Comparison of ENCODE assay signal across 15 mouse cellular contexts in the genomic region with DNA sequence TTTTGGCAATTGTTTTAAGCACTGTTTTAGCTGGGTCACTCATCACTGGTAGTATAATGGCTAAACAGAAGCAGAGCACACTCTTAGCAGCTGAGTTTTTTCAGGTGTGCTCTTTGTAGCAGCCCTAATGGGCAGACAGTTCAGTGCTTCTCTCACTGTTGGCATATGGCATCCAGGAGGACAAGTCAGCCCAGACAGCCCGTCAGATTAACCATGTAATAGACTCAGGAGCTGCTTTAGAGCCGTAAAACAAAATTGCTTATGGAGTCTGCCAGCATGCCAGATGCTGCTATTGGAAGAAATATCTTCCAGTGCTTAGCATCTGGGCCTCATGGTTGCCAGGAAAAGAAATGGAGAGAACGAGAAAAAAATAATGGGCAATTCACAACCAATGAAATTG.
DNase-seq lines count a peak whose midpoint lies in the region; ATAC-seq and TF ChIP-seq lines count a peak whose summit lies in the region.
"Had no signal": no experiment of that assay in that cellular context is flagged by ENCODE, and none has a peak within 500 bp of the region (broad histone marks: within the 10 kb centered on the region; RNA-seq: fewer than 3 reads in every experiment).

No protein-coding gene starts in this region.

- H3K36me3 ChIP-seq in hindbrain, embryonic 11.5 days (ENCODE audit: control insufficient read depth, insufficient read depth, low read length), result no peaks in the 10 kb centered on the region
- no peaks in the 10 kb centered on the region for H3K36me3 ChIP-seq in hindbrain, embryonic 10.5 days
- no peaks in the 10 kb centered on the region for H3K36me3 ChIP-seq in embryonic facial prominence, embryonic 14.5 days (ENCODE audit: control insufficient read depth, insufficient read depth, low read length)
- H3K36me3 ChIP-seq: embryonic facial prominence, embryonic 13.5 days; kidney, embryonic 15.5 days; limb, embryonic 13.5 days had no signal

- H3K27me3 ChIP-seq in hindbrain, embryonic 11.5 days (ENCODE audit: control insufficient read depth, insufficient read depth, low read length), result no peaks in the 10 kb centered on the region
- no peaks in the 10 kb centered on the region for H3K27me3 ChIP-seq in hindbrain, embryonic 10.5 days (ENCODE audit: insufficient read depth, poor library complexity, severe bottlenecking)
- no peaks in the 10 kb centered on the region for H3K27me3 ChIP-seq in embryonic facial prominence, embryonic 14.5 days (replicated peaks; ENCODE audit: control insufficient read depth, insufficient read depth, low read length)
- H3K27me3 ChIP-seq in cerebellum, adult 2 months (ENCODE audit: control insufficient read depth, insufficient read depth, low read length), result no peaks in the 10 kb centered on the region
- H3K27me3 ChIP-seq: embryonic facial prominence, embryonic 13.5 days; kidney, embryonic 15.5 days; limb, embryonic 13.5 days had no signal

- DNase-seq in hindbrain, embryonic 11.5 days (ENCODE audit: low spot score), result peak; percentile 11
- DNase-seq in hindbrain, embryonic 10.5 days (ENCODE audit: low spot score), result no peak
- DNase-seq in brain, embryonic 14.5 days (ENCODE audit: low read depth), result peak; percentile 69
- DNase-seq in embryonic facial prominence, embryonic 14.5 days (ENCODE audit: low spot score), result peak; percentile 25
- peak; percentile 24 for DNase-seq in mesoderm, embryonic 11.5 days (ENCODE audit: low read depth, low spot score)
- no peak for DNase-seq in frontal cortex, postnatal 25 days (ENCODE audit: low spot score in 2 of 2)
- no peak for DNase-seq in cerebellum, adult 2 months
- DNase-seq: cerebellum, adult 11 months; lung, adult 18-20 months; lung, postnatal 4 days had no signal

- H3K9ac ChIP-seq in hindbrain, embryonic 11.5 days (ENCODE audit: low read depth, low read length), result no peak overlapping the region
- no peak overlapping the region for H3K9ac ChIP-seq in embryonic facial prominence, embryonic 14.5 days (ENCODE audit: low read depth, low read length)
- H3K9ac ChIP-seq: embryonic facial prominence, embryonic 13.5 days; kidney, embryonic 15.5 days; limb, embryonic 13.5 days had no signal

- H3K27ac ChIP-seq in hindbrain, embryonic 11.5 days (ENCODE audit: low read depth, low read length), result no peak overlapping the region
- H3K27ac ChIP-seq in hindbrain, embryonic 10.5 days, result no peak overlapping the region
- no peak overlapping the region for H3K27ac ChIP-seq in embryonic facial prominence, embryonic 14.5 days (replicated peaks; ENCODE audit: low read depth, low read length)
- no peak overlapping the region for H3K27ac ChIP-seq in cerebellum, adult 2 months (ENCODE audit: insufficient read depth, low read length)
- H3K27ac ChIP-seq: embryonic facial prominence, embryonic 13.5 days; kidney, embryonic 15.5 days; limb, embryonic 13.5 days had no signal

- no peak overlapping the region for H3K4me3 ChIP-seq in hindbrain, embryonic 11.5 days (ENCODE audit: low read depth, low read length)
- H3K4me3 ChIP-seq in hindbrain, embryonic 10.5 days, result no peak overlapping the region
- no peak overlapping the region for H3K4me3 ChIP-seq in embryonic facial prominence, embryonic 14.5 days (ENCODE audit: low read depth, low read length)
- H3K4me3 ChIP-seq in cerebellum, adult 2 months (replicated peaks; ENCODE audit: insufficient read depth, low read depth, low read length), result no peak overlapping the region
- H3K4me3 ChIP-seq: embryonic facial prominence, embryonic 13.5 days; kidney, embryonic 15.5 days; limb, embryonic 13.5 days had no signal

- no peak for TF ChIP-seq CTCF in brain, embryonic 14.5 days (IDR thresholded peaks at IDR 0.05; ENCODE audit: borderline replicate concordance, extremely low read depth, insufficient read depth, insufficient read length)
- TF ChIP-seq CTCF in cerebellum, adult 2 months (IDR thresholded peaks at IDR 0.05; ENCODE audit: borderline replicate concordance, insufficient read depth, low read depth, low read length), result no peak

- TF ChIP-seq POLR2A in brain, embryonic 14.5 days (IDR thresholded peaks at IDR 0.05; ENCODE audit: borderline replicate concordance, extremely low read depth, insufficient read depth, insufficient read length, poor library complexity, severe bottlenecking), result no peak
- TF ChIP-seq POLR2A in cerebellum, adult 2 months (IDR thresholded peaks at IDR 0.05; ENCODE audit: borderline replicate concordance, insufficient read depth, low read length), result no peak

- no peaks in the 10 kb centered on the region for H3K4me1 ChIP-seq in hindbrain, embryonic 11.5 days (replicated peaks; ENCODE audit: control insufficient read depth, insufficient read depth, low read length)
- H3K4me1 ChIP-seq in hindbrain, embryonic 10.5 days (replicated peaks), result no peaks in the 10 kb centered on the region
- no peaks in the 10 kb centered on the region for H3K4me1 ChIP-seq in embryonic facial prominence, embryonic 14.5 days (ENCODE audit: control insufficient read depth, insufficient read depth, low read length)
- H3K4me1 ChIP-seq in cerebellum, adult 2 months (ENCODE audit: control insufficient read depth, insufficient read depth, low read length), result no peaks in the 10 kb centered on the region
- H3K4me1 ChIP-seq: embryonic facial prominence, embryonic 13.5 days; kidney, embryonic 15.5 days; limb, embryonic 13.5 days had no signal

- H3K9me3 ChIP-seq in hindbrain, embryonic 11.5 days (ENCODE audit: control insufficient read depth, low read length), result no peaks in the 10 kb centered on the region
- H3K9me3 ChIP-seq in hindbrain, embryonic 10.5 days, result no peaks in the 10 kb centered on the region
- no peaks in the 10 kb centered on the region for H3K9me3 ChIP-seq in embryonic facial prominence, embryonic 14.5 days (ENCODE audit: control insufficient read depth, low read length)
- H3K9me3 ChIP-seq: embryonic facial prominence, embryonic 13.5 days; kidney, embryonic 15.5 days; limb, embryonic 13.5 days had no signal

- 65% methylated on average over 3 of the region's 3 CpGs for WGBS in hindbrain, embryonic 11.5 days
- 61% methylated on average over 3 of the region's 3 CpGs for WGBS in hindbrain, embryonic 10.5 days
- WGBS in embryonic facial prominence, embryonic 14.5 days, result 29% methylated on average over 3 of the region's 3 CpGs
- WGBS in cerebellum, adult 2 months, result 43% methylated on average over 3 of the region's 3 CpGs

- H3K4me2 ChIP-seq in hindbrain, embryonic 11.5 days (replicated peaks; ENCODE audit: low read depth, low read length), result no peak overlapping the region
- H3K4me2 ChIP-seq in embryonic facial prominence, embryonic 14.5 days (ENCODE audit: low read depth, low read length), result no peak overlapping the region
- H3K4me2 ChIP-seq: embryonic facial prominence, embryonic 13.5 days; kidney, embryonic 15.5 days; limb, embryonic 13.5 days had no signal

- 0 out of 2 replicates have a peak, but pooled peaks have one; percentile 40 for ATAC-seq in hindbrain, embryonic 11.5 days (ENCODE audit: low FRiP score)
- ATAC-seq in embryonic facial prominence, embryonic 14.5 days (ENCODE audit: low read depth), result no peak; the same call in 1 of the 2 replicates
- ATAC-seq: CD4-positive, CD25-positive, alpha-beta regulatory T cell, adult 4 months; inflammation-experienced regulatory T-cells, adult 6 months had no signal

Comparison
In these comparisons a context has a peak if more than half of its experiments do, and no peak if none do; other contexts are left out.
1. DNase-seq: peak in hindbrain, embryonic 11.5 days (single experiment), brain, embryonic 14.5 days (single experiment), embryonic facial prominence, embryonic 14.5 days (single experiment) and mesoderm, embryonic 11.5 days (single experiment); none in hindbrain, embryonic 10.5 days (single experiment), frontal cortex, postnatal 25 days (0 of 2) and cerebellum, adult 2 months (0 of 2).